Mouse (Mus musculus) midbrain, embryonic 11.5 days (tissue): ENCODE results near the gene Arhgef7. TPM values are rescaled to one million over a fixed set of nuclear protein-coding genes. Genes with fewer than 3 reads are reported as not detected.

ENCODE experiments used
- ATAC-seq: fragments of 200-750 bp; cut with Nextera tagmentation; 2 replicates; pipeline ENCODE4 v1.8.0; 2017; ENCODE audit warnings: moderate TSS enrichment, moderate library complexity; ENCODE audit not compliant: low FRiP score
- DNase-seq: peaks from one replicate; pipeline ENCODE4 v3.0.0; 2015; ENCODE audit warnings: low spot score; ENCODE audit errors: missing footprints
- H3K27ac ChIP-seq: fragments of 300-500 bp; sonication (generic); 2 replicates; pipeline ENCODE4 v1.5.1; 2014; ENCODE audit warnings: low read depth, low read length
- H3K27me3 ChIP-seq: fragments of 300-500 bp; sonication (generic); 2 replicates; pipeline ENCODE4 v1.6.1; 2014; ENCODE audit warnings: mild to moderate bottlenecking, low read length, moderate library complexity, mixed read lengths; ENCODE audit not compliant: control insufficient read depth, insufficient read depth
- H3K36me3 ChIP-seq: fragments of 300-500 bp; sonication (generic); 2 replicates; pipeline ENCODE4 v1.6.1; 2014; ENCODE audit warnings: mild to moderate bottlenecking, low read length, moderate library complexity, mixed read lengths; ENCODE audit not compliant: control insufficient read depth, insufficient read depth
- H3K4me1 ChIP-seq: fragments of 300-500 bp; sonication (generic); 2 replicates; pipeline ENCODE4 v1.6.1; 2014; ENCODE audit warnings: low read length; ENCODE audit not compliant: control insufficient read depth, insufficient read depth
- H3K4me2 ChIP-seq: fragments of 300-500 bp; sonication (generic); 2 replicates; pipeline ENCODE4 v1.6.1; 2014; ENCODE audit warnings: mild to moderate bottlenecking, moderate library complexity
- H3K4me3 ChIP-seq: fragments of 300-500 bp; sonication (generic); 2 replicates; pipeline ENCODE4 v1.5.1; 2014; ENCODE audit warnings: low read depth, low read length
- H3K9ac ChIP-seq: fragments of 300-500 bp; sonication (generic); 2 replicates; pipeline ENCODE4 v1.6.1; 2014; ENCODE audit warnings: low read length
- H3K9me3 ChIP-seq: fragments of 300-500 bp; sonication (generic); 2 replicates; pipeline ENCODE4 v1.6.1; 2016; ENCODE audit warnings: low read length; ENCODE audit not compliant: control insufficient read depth
- WGBS: fragments of 180-500 bp; shearing (Covaris S2); extraction: QIAGEN DNeasy Blood & Tissue Kit; methylation state at CpG from one replicate; pipeline ENCODE4 v1.1.7; 2014; 5-methylcytosine and 5-hydroxymethylcytosine counted together
- polyA plus RNA-seq: library from polyadenylated mRNA; unstranded; fragments of >200 nt; fragmentation: Nextera tagmentation; extraction: Ambion mirVana; gene quantifications from 2 replicates; pipeline ENCODE4 v1.2.1, GENCODE M21; 2014

Gene Arhgef7
- polyA plus RNA-seq, 1 experiment from 2014 or later: 56.8 TPM

DNA sequence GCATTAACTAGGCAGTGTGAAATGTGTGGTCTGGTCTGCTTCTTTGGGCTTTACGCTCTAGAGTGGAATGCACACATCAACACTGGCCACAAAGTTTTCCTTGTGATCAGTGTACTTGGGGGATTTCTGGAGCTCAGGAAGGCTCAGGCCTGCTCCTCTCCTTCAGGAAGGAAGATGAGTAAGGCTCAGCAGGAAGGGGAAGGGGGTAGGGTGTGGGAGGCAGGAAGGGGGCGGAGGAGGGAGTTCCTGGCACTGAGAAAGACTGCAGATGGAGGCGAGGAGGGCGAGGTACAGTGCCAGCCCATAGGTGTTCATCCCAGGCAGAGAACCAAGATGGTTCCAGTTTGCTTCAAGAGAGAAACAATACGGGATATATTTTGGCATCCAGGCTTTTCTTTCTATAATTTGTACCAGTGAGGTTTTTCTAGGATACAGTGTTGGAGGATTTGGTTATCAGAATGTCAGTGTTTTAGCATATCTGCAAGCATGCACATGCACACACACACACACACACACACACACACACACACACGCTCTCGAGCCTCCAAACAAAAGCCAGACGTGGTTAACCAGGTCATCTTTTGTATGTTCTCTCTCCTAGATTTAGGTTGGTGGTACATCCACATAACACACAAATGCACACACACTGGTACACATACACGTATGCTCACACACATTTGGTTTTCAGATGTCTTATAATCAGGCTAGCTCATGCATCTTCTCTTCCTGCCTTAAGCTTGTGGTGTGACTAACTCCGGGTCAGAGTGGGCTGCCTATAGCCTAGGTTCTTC is 52.5 kb downstream of the Arhgef7 start:
- H3K4me3 ChIP-seq: no peak overlapping the region
- WGBS: 84% methylated on average over 10 of the region's 10 CpGs
- 0 out of 2 replicates have a peak, but pooled peaks cover 3% of the 10 kb centered on the region for H3K4me1 ChIP-seq
- no peak overlapping the region for H3K9ac ChIP-seq
- DNase-seq (peak; percentile 65), ATAC-seq (no peak)
- peaks cover 9% of the 10 kb centered on the region for H3K36me3 ChIP-seq
- no peak overlapping the region for H3K4me2 ChIP-seq
- no peaks in the 10 kb centered on the region for H3K27me3 ChIP-seq
- H3K9me3 ChIP-seq: no peaks in the 10 kb centered on the region
- H3K27ac ChIP-seq: no peak overlapping the region

DNA sequence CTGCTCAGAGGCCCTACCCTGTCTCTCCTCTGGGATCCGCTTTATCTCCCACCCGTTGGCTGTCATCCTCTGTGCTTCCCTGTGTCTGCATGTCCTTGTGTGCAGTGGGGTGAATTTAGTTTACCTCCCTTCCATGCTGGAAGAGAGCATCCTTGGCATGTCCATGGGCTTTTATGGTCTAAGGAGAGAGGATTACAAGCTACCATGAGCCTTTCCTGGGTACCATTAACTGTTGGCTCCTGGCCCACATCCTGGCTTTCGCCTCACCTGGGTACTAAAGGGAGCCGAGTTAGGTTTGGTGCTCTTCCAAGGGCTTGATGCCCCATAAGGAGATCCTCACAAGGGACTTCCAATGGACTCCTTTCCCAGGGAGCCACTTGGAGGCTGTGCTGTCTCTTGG is 53.1 kb downstream of the Arhgef7 start:
- WGBS: 90% methylated on average over 4 of the region's 4 CpGs
- H3K27me3 ChIP-seq: no peaks in the 10 kb centered on the region
- DNase-seq: no peak

GRCm38 (mm10) chr8:11782607-11783006 is 55.1 kb downstream of the Arhgef7 start:
- ATAC-seq (no peak), DNase-seq (no peak)
- H3K4me1 ChIP-seq: no peaks in the 10 kb centered on the region
- H3K4me2 ChIP-seq: no peak overlapping the region
- H3K27me3 ChIP-seq: no peaks in the 10 kb centered on the region
- H3K27ac ChIP-seq: no peak overlapping the region
- WGBS: 90% methylated on average over 6 of the region's 6 CpGs
- H3K9me3 ChIP-seq: no peaks in the 10 kb centered on the region
- no peak overlapping the region for H3K4me3 ChIP-seq
- no peak overlapping the region for H3K9ac ChIP-seq
- H3K36me3 ChIP-seq: peaks cover 11% of the 10 kb centered on the region

More for the DNA sequence above, 53.1 kb downstream of the Arhgef7 start:
- Histone ChIP-seq H3K9ac (no peak overlapping the region), H3K4me2 (no peak overlapping the region), H3K4me3 (no peak overlapping the region), H3K27ac (no peak overlapping the region), H3K9me3 (no peaks in the 10 kb centered on the region), H3K36me3 (peaks cover 9% of the 10 kb centered on the region), H3K4me1 (0 out of 2 replicates have a peak, but pooled peaks cover 3% of the 10 kb centered on the region)
- no peak for ATAC-seq

DNA sequence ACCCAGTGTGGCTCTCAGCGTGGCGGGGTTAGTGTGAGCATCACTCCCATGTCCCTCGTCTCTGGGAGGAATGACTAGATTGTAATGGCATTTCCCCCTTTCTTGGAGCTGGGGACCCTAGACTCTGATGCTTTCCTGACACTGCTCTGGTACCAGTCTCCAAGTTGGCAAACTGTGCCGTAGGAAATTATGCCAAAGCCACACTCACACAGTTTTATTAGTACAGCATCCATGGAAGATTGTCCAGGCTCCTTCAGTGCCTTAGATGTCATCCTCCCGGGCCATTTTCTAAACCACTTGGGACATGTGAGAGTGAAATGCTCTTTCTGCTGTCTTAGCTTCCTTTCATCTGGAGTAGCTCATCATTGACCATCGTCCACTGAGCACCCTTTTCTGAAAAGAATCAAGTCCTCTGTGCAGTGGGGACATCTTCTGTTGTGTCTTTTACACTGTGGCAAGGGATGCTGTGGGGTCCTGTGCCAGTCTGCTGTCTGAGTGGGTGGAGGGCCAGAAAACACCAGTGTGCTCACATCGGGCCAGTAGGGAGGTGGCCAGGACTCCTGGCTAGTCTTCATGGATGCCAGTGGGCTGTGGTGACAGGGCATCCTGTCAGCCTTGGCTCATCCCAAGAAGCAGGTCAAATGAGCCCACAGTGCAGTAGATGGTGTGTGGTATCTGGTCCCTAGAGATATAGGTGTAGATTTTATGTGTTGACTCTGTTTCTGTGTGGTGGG is 56.5 kb downstream of the Arhgef7 start:
- H3K9me3 ChIP-seq: no peaks in the 10 kb centered on the region
- ATAC-seq (no peak), DNase-seq (no peak)
- H3K36me3 ChIP-seq: peaks cover 11% of the 10 kb centered on the region
- 91% methylated on average over 7 of the region's 7 CpGs for WGBS
- no peak overlapping the region for H3K27ac ChIP-seq
- no peak overlapping the region for H3K9ac ChIP-seq
- H3K27me3 ChIP-seq: no peaks in the 10 kb centered on the region
- no peaks in the 10 kb centered on the region for H3K4me1 ChIP-seq
- H3K4me2 ChIP-seq: no peak overlapping the region
- no peak overlapping the region for H3K4me3 ChIP-seq

- Histone ChIP-seq H3K9me3 (no peaks in the 10 kb centered on the region), H3K27ac (no peak overlapping the region), H3K9ac (no peak overlapping the region), H3K4me2 (no peak overlapping the region), H3K36me3 (peaks cover 11% of the 10 kb centered on the region), H3K4me3 (no peak overlapping the region), H3K27me3 (no peaks in the 10 kb centered on the region), H3K4me1 (no peaks in the 10 kb centered on the region)
- ATAC-seq (no peak), DNase-seq (no peak)
- 66% methylated on average over 4 of the region's 4 CpGs for WGBS
These were observed 57.6 kb downstream of the Arhgef7 start for GRCm38 (mm10) chr8:11785121-11785520.

DNA sequence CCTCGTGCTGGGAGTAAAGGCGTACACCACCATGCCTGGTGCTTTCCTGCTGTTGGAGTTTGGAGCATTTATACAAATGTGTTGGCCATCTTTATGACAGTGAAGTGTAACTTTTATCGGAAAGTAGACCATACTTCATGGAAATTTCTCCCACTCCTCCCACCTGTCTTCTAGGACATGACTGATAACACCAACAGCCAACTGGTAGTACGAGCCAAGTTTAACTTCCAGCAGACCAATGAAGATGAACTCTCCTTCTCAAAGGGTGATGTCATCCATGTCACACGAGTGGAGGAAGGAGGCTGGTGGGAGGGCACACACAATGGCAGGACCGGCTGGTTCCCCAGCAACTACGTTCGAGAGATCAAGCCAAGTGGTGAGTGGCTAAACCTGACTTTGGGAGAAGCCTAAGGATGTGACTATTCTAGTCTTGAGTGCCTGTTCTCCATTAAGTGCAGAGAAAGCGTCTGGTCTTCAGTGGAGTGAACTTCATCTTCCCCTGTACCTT is 58.1 kb downstream of the Arhgef7 start:
- Histone ChIP-seq H3K27me3 (no peaks in the 10 kb centered on the region), H3K4me1 (no peaks in the 10 kb centered on the region), H3K9me3 (no peaks in the 10 kb centered on the region), H3K36me3 (peaks cover 11% of the 10 kb centered on the region), H3K4me3 (no peak overlapping the region), H3K9ac (no peak overlapping the region), H3K4me2 (no peak overlapping the region), H3K27ac (no peak overlapping the region)
- DNase-seq (peak; percentile 49), ATAC-seq (no peak)
- 89% methylated on average over 9 of the region's 9 CpGs for WGBS

DNA sequence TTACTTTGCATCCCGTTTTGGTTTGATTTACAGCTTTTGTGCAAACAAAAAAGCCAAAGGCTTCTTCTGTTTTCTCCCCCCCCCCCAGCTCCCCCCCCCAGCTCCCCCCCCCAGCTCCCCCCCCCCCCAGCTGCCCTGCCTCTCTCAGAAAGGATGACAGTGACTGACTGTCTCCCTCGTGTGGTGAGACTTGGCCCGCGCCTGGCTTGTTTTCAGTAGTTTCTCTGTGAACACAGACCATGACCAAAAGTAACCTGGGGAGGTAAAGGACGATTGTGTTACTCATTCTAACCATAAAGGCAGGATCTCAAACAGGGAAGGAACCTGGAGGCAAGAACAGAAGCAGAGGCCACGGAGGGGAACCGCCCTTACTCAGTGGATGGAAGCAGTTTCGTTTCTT is 60.7 kb downstream of the Arhgef7 start:
- H3K36me3 ChIP-seq: peaks cover 3% of the 10 kb centered on the region; the same call in 1 of the 2 replicates
- H3K27ac ChIP-seq: no peak overlapping the region
- H3K4me3 ChIP-seq: no peak overlapping the region
- no peaks in the 10 kb centered on the region for H3K9me3 ChIP-seq
- H3K27me3 ChIP-seq: no peaks in the 10 kb centered on the region
- no peaks in the 10 kb centered on the region for H3K4me1 ChIP-seq
- no peak overlapping the region for H3K4me2 ChIP-seq
- WGBS: 78% methylated on average over 8 of the region's 8 CpGs
- DNase-seq (peak; percentile 78), ATAC-seq (no peak)
- no peak overlapping the region for H3K9ac ChIP-seq

GRCm38 (mm10) chr8:11789168-11789567 is 61.6 kb downstream of the Arhgef7 start:
- H3K4me1 ChIP-seq: no peaks in the 10 kb centered on the region
- H3K9ac ChIP-seq: no peak overlapping the region; the same call in 1 of the 2 replicates
- no peaks in the 10 kb centered on the region for H3K27me3 ChIP-seq
- 91% methylated on average over 5 of the region's 5 CpGs for WGBS
- no peak overlapping the region for H3K4me3 ChIP-seq
- no peak overlapping the region for H3K27ac ChIP-seq
- H3K36me3 ChIP-seq: peaks cover 3% of the 10 kb centered on the region; the same call in 1 of the 2 replicates
- ATAC-seq: no peak
- no peak overlapping the region for H3K4me2 ChIP-seq
- DNase-seq: no peak
- H3K9me3 ChIP-seq: no peaks in the 10 kb centered on the region

DNA sequence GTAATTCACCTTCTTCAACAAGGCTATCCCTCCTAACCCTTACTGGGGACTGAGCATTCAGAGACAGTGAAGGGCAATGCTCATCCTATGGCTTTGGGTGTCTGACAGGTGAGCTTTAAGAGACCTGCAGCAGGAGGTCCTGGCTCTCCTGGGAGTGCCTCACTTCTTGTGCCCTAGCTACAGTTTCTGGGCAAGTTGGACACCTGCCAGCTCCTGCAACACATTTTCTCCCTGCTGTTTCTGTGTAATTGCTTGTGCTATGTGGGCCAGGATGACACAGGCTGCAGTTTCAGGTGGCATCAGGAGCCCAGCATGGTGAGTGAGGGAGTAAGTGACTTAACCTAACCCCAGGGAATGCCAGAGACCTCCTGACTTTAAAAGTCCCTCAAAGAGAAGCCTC is 67.4 kb downstream of the Arhgef7 start:
- DNase-seq (no peak), ATAC-seq (no peak)
- H3K4me3 ChIP-seq: no peak overlapping the region
- no peak overlapping the region for H3K27ac ChIP-seq
- no peaks in the 10 kb centered on the region for H3K9me3 ChIP-seq
- no peak overlapping the region for H3K9ac ChIP-seq
- no peaks in the 10 kb centered on the region for H3K4me1 ChIP-seq
- H3K4me2 ChIP-seq: no peak overlapping the region
- H3K27me3 ChIP-seq: no peaks in the 10 kb centered on the region
- H3K36me3 ChIP-seq: no peaks in the 10 kb centered on the region
